Mouse (Mus musculus): ENCODE measurements at regions not wholly inside any gene's neighbourhood (a gene's known extent, or its start where the extent isn't known, plus 50 kb on each side); places are given as distances from the start of the nearest gene placed in this dataset.

- TF ChIP-seq POLR2A (IDR thresholded peaks at IDR 0.05; ENCODE audit: low read depth, low read length) (no peak), CTCF (IDR thresholded peaks at IDR 0.05; ENCODE audit: extremely low read depth, insufficient read length, insufficient replicate concordance, low read depth, low read length) (no peak)
Measured at GRCm38 (mm10) chr8:4836651-4837050, 57.3 kb upstream of the Shcbp1 start.

Measured in small intestine, adult 2 months (tissue).